Mouse (Mus musculus): ENCODE data around the gene Rheb.
"Not testable (repeated sequence)": the region's sequence is repeated elsewhere in the genome, so short reads cannot be mapped to it uniquely, and the experiment has no call there.

Rheb gene

DNA sequence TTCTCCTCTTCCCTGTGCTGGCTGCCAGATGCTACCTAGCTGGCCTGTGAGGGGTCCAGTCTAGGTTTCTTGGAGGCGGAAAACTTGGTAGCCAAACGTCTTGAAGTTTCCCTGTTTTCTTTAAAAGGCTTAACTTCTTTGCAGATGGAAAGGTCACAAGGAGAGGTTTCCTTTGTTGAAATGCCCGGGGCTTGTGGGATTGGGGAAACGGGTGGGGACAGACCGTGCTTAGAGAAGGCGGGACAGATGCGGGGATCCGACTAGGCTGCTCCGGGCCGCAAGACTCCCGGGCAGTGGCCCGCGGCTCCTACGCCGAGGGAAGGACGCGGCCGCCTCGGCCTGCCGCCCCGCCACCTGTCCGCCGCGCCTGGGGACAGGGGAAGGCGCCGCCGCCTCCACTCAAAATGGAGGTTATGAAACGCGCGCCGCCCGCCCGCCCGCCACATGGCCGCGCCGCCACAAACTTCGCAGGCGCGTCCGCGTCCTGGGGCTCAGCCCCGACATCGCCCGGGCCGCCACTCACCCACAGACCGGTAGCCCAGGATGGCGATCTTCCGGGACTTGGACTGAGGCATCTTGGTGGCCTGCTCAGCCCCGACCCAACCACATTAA is 656 bp downstream of the Rheb start:
- DNase-seq (ENCODE audit: low read depth, low spot score): no peak

GRCm38 (mm10) chr5:24840975-24841431 is 1.4 kb downstream of the Rheb start:
- no peak for DNase-seq (ENCODE audit: low read depth, low spot score)

GRCm38 (mm10) chr5:24834491-24834890 is 7.9 kb downstream of the Rheb start:
- DNase-seq (ENCODE audit: low read depth, low spot score): no peak

DNA sequence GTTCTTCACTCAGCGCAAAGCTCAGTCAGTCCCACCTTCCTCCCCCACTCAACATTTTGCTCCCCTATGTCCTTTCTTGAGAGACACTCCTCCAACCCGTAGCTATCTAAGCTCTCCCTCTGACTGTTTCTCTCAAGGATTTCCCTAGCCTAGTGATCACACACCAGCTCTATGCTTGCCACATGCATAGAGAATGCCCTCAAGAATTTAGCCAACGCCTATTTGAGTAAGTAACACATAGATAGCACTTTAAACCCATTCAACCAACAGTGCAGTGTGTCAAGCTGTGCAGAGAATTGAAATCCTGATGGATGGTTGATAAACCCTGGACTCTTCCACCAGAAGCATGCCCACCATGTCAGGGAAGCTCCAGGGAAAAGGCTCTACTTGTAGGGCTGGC is 10.5 kb downstream of the Rheb start:
- peak; percentile 52 for DNase-seq (ENCODE audit: low read depth, low spot score)

DNA sequence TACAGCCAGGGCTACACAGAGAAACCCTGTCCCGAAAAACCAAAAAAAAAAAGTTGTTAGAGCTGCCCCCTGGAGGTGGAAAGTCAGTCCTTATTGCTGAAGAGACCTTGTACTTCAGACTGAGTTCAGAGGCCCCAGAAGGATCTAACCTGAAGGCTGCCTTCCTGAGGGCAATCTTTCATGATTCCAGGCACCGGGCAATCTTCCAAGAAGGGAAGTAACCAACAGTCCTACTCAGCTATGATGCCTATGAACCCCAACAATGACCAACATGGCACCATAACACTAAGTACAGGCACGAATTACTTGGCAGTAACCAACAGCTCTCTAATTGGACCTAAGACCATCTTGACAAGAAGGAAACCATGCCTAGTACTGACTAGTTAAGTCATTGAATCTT is 14.0 kb downstream of the Rheb start:
- DNase-seq (ENCODE audit: low read depth, low spot score): no peak

- DNase-seq (ENCODE audit: low read depth, low spot score): no peak
Observed at GRCm38 (mm10) chr5:24827173-24827572, 15.3 kb downstream of the Rheb start.

DNA sequence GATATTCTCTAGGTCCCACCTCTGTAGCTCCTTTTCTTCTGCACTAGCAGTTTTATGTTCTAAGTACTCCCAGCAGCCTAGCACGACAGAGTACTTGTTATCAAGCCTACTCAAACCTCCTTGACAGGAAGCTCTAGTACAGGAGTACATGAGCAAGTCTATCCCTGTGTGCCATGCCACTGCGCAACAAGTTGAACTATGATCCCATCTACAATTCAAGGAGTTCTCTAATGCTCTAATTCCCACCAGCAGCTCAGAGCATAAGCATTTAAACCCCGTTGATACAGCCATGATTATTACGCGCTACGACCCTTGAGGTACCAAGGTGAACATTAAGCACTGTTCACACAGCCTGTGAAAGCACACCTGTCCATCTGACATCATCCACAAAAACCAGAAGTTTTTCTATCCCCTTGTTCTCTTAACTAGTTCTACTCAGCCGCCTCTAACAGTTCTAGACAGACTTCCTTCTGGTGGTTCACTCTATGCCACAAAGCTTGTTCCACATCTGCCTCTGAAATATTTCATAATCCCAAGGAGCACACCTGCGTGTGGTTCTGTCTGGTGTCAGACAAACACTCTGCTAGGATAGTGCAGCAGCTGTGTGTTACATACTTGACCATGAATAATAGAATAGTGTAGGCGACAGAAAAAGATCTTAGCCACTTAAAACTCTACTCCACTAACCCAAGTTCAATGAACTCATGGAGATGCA is 16.2 kb downstream of the Rheb start:
- no peak for DNase-seq (ENCODE audit: low read depth, low spot score)

- DNase-seq (ENCODE audit: low read depth, low spot score): no peak
Observed at GRCm38 (mm10) chr5:24825365-24826055, 16.9 kb downstream of the Rheb start.

DNA sequence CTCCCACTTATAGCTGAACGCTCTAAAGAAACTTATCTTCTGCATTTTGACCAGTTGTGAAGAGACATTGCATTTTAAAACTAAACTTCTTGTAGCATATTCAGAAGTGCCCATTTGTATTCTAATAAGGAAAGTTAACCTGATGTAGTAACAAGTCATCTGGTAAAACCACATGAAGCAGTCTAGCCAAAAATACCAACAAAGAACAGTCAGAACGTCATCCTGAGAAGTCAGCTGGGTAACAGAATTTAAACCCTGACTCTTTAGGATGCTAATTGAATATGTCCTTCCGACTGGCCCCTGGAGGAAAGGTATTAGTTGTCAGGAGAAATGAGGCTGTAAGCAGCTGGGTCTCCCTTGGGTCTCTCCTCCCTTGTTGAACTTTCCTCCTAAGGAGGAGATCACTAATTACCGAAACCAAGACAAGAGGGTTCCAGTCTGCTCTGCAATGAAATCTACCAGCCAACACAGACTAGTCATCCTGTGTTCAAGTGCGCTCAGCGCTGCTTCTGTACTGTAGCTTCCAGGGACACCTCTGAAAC is 18.5 kb downstream of the Rheb start:
- no peak for DNase-seq (ENCODE audit: low read depth, low spot score)

DNA sequence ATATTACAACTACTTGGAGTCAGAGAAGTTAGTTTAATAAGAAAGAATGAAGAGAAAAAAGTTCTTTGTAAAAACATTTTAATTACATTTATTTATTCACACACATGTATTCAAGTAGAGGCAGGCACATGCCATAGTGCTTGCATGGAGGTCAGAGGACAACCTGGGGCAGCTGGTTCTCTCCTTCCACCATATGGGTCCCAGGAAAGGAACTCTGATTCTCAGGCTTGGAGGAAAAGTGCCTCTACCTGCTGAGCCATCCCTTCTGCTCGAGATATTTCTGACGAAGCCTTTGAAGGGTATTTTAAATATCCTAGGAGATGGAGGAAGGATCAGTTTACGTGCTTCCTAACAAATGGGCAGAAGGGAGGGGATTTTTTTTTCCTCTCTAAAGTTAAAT is 19.6 kb downstream of the Rheb start:
- no peak for DNase-seq (ENCODE audit: low read depth, low spot score)

DNA sequence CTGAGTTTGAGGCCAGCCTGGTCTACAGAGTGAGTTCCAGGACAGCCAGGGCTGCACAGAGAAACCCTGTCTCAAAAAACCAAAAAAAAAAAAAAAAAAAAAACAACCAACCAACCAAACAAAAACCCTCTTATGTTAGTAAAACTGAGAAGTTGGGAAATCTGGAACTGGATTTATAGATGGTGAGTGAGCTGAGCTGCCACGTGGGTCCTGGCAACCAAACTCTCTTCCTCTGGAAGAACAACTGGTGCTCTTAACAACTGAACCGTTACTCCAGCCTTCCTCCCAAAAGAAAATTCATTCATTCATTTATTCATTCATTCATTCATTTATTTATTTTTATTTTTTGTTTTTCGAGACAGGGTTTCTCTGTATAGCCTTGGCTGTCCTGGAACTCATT is 20.2 kb downstream of the Rheb start:
- DNase-seq (ENCODE audit: low read depth, low spot score): not testable (repeated sequence)

DNA sequence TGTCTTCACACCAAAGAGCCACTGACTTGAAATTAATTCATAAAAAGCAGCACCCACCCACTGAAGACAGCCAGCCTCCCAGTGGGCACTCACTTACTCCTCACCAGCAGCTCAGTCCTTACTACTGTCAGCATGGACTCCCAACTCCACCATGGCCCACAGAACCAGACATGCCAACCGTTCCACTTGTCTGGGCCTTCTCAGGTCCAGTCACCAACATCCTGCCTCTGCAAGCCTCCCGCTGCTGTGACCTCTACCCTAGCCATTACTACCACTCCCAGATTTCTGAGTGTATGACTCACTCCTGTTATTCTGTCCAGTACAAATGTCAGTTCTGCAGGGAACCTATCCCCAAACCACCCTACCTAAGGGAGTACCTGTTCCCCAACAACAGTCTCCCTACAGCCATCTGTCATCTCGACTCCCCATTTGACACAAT is 21.0 kb downstream of the Rheb start:
- no peak for DNase-seq (ENCODE audit: low read depth, low spot score)

DNA sequence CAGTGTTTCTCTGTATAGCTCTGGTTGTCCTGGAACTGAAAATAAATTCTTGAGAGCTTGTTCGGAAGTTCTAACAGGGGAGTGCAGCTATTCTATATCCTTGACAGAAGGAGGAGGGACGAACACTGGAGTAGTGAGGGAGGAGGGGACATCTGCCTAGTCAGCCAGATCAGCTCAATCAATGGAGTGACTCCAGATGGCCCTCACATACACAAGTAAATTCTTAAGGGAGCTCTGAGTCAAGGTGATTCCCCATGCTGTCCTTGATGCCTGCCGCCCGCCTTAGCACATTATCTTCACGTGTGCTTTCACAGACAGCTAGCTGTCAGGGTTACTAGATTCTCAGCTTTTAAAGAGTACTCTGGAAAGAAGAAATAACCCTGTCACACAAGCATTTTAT is 21.8 kb downstream of the Rheb start:
- DNase-seq (ENCODE audit: low read depth, low spot score): no peak

GRCm38 (mm10) chr5:24817191-24817590 is 25.2 kb downstream of the Rheb start:
- peak; percentile 45 for DNase-seq (ENCODE audit: low read depth, low spot score)

- no peak for DNase-seq (ENCODE audit: low read depth, low spot score)
Observed at GRCm38 (mm10) chr5:24813946-24814345, 28.5 kb downstream of the Rheb start.

- DNase-seq (ENCODE audit: low read depth, low spot score): no peak
Observed at GRCm38 (mm10) chr5:24813005-24813404, 29.4 kb downstream of the Rheb start.

DNA sequence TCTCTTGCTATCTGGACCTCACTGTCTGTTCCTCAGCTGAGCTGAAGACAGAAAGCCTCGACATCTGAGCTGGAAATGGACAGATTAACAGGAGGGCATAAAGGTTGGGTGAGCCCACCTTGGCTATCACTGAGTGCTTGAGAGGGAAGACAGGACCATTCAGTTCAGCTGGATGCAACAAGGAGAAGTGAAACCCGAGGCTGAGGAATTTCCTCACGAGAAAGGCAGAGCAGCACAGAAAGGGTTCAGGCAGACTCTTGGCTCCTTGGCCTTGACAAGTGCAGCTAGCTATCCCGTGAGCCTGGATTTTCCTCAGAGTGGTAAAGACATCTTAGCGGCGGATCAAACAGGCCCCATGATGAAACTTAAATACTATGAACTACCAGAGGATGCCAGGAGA is 37.2 kb downstream of the Rheb start:
- DNase-seq (ENCODE audit: low read depth, low spot score): no peak

DNA sequence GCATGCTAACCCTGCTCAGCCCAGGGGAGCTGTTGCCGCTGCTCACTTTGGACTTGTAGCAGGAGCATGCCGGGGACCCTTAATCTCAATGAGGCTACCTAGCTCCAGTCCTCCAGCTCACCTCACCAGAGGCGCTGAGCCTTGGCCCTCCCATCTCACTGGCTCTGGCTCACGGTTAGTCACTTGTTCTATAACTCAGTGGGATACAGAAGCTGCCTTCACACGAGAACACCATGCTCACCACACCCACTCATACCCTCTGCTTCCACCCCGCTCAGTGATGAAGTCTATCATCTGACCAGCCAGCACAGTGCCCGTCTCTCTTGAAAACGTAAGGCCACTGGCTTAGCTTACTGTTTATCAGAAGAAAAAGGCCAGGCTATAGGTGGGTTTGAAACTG is 37.8 kb downstream of the Rheb start:
- DNase-seq (ENCODE audit: low read depth, low spot score): no peak

DNA sequence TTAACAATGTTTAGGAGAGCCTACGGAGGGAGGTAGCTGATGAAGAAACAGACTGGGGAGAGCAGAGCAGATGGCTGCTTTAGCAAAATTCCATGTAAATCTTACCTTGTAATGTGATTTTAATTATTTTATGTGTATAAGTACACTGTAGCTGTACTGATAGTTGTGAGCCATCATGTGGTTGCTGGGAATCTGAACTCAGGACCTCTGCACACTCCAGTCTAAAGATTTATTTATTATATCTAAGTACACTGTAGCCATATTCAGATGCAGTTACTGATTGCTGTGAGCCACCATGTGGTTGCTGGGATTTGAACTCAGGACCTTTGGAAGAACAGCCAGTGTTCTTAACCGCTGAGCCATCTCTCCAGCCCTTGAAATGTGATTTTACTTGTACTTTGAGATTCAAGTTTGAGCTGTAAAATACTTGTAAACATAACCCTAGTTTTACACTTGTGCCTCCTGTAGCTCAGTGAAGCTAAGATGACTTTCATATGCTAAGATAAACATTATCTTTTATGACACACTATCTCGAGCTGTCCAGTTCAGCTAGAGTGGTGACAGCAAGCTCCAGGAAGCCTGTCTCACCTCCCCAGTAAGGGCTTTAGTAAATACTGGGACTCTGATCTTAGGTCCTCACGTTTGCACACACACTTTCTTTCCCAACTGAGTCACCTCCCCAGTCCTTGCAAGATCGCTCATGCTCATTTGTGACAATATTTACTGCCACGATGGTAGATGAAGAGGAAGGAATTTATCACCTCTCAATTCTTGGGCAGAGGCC is 40.4 kb downstream of the Rheb start:
- DNase-seq (ENCODE audit: low read depth, low spot score): no peak

DNA sequence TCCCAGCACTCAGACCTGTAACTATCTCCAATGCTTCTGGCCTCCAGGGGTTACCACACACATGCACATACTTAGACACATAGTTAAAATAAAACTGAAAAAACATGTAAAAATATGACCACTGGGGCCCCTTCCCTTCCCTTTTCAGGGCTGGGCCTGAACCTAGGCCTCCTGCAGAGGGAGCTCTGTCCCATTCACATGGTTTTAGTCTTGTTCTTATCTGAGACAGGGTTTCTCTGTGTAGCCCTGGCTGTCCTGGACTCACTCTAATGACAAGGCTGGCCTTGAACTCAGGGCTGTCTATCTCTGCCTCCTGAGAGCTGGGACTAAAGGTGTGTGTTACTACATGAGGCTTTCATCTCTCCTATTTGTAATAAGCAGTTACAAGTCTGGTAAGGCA is 42.0 kb downstream of the Rheb start:
- peak; percentile 33 for DNase-seq (ENCODE audit: low read depth, low spot score)

- DNase-seq (ENCODE audit: low read depth, low spot score): no peak
Observed at GRCm38 (mm10) chr5:24798639-24799038, 43.8 kb downstream of the Rheb start.

- DNase-seq (ENCODE audit: low read depth, low spot score): no peak
Observed at GRCm38 (mm10) chr5:24797858-24798257, 44.6 kb downstream of the Rheb start.
